Mouse (Mus musculus): Measurements from ENCODE around the gene Osgep. TPM values are rescaled to one million over a fixed set of nuclear protein-coding genes. Genes with fewer than 3 reads are reported as not detected.

The Osgep gene
- polyA plus RNA-seq, 1 experiment from 2014 or later, result 107 TPM

DNA sequence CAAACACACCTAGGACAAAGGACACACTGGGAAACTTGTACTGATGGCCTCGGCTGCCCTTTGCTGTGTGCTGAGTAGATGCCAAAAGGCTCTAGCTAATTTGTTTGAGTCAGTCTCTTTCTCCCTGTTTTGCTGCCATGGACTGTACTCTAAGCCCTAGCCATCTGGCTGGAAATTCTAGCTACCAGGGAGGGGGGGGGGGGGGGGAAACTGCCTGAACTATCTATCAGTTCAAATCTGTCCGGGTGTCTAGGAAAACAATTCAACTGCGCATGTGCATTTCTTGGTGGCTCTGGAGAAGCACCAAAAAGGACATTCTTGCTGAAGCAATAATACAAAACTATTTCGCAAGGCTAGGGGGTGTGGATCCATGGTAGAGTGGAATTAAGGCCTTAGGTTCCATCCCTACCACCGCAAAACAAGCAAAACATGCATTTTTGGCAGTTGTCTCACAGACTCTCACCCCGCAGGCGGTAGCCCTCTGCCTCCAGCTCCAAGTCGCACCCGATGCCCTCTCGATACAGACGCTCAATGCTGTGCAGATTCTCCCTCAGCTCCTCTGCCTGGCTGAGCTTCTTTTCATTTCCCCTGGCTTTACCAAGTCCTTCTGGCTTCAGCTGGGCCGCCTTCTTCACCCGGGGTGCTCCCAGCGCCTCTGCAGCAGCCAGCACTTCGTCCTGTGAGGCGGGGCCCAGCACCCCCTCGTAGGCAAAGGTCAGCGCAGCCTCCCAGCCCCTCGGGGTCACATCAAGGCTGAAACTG, 28.5 kb downstream of the Osgep start:
- Histone ChIP-seq H3K9ac (peak overlapping the region; percentile 56), H3K4me3 (replicated peaks; ENCODE audit: low read length) (peak overlapping the region; percentile 37), H3K27me3 (ENCODE audit: control insufficient read depth, insufficient read depth, low read length) (0 out of 2 replicates have a peak, but pooled peaks cover 6% of the 10 kb centered on the region), H3K4me1 (replicated peaks; ENCODE audit: control insufficient read depth, insufficient read depth, low read length) (0 out of 2 replicates have a peak, but pooled peaks cover 5% of the 10 kb centered on the region), H3K9me3 (ENCODE audit: control insufficient read depth, low read length) (no peaks in the 10 kb centered on the region), H3K36me3 (replicated peaks; ENCODE audit: control insufficient read depth, insufficient read depth) (no peaks in the 10 kb centered on the region), H3K27ac (no peak overlapping the region), H3K4me2 (replicated peaks) (peak overlapping the region; percentile 66)
- ATAC-seq (ENCODE audit: low FRiP score) (peak; percentile 69), DNase-seq (ENCODE audit: low spot score) (peak; percentile 51)
- WGBS, result 19% methylated on average over 19 of the region's 19 CpGs

DNA sequence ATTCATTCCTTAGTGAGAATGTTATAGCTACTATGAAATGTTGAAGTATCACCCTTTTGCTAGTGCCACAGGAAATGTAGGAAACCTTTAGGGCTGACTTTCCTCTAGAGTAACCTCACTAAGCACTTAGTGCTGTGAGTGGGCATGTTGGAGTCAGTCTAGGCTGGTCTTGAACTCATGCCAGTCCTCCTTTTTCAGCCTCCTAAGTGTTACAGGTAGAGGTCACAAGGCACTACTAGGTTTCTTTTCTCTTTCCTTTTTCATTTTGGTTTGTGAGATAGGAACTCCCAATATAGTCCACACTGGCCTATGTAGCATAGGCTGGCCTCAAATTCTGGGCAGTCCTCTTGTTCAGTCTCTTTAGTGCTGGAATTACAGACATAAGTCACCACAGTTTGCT, 29.3 kb downstream of the Osgep start:
- H3K9me3 ChIP-seq (ENCODE audit: control insufficient read depth, low read length), result no peaks in the 10 kb centered on the region
- no peak overlapping the region for H3K27ac ChIP-seq
- 0 out of 2 replicates have a peak, but pooled peaks cover 5% of the 10 kb centered on the region for H3K4me1 ChIP-seq (replicated peaks; ENCODE audit: control insufficient read depth, insufficient read depth, low read length)
- H3K36me3 ChIP-seq (replicated peaks; ENCODE audit: control insufficient read depth, insufficient read depth), result no peaks in the 10 kb centered on the region
- 0 out of 2 replicates have a peak overlapping the region, but pooled peaks have one; percentile 66 for H3K4me2 ChIP-seq (replicated peaks)
- H3K9ac ChIP-seq, result 0 out of 2 replicates have a peak overlapping the region, but pooled peaks have one; percentile 3
- no peak overlapping the region for H3K4me3 ChIP-seq (replicated peaks; ENCODE audit: low read length)
- no peak for DNase-seq (ENCODE audit: low spot score)
- ATAC-seq (ENCODE audit: low FRiP score), result no peak
- H3K27me3 ChIP-seq (ENCODE audit: control insufficient read depth, insufficient read depth, low read length), result 0 out of 2 replicates have a peak, but pooled peaks cover 6% of the 10 kb centered on the region

- H3K9ac ChIP-seq, result no peak overlapping the region
- no peaks in the 10 kb centered on the region for H3K36me3 ChIP-seq (replicated peaks; ENCODE audit: control insufficient read depth, insufficient read depth)
- no peak overlapping the region for H3K4me3 ChIP-seq (replicated peaks; ENCODE audit: low read length)
- H3K4me2 ChIP-seq (replicated peaks), result no peak overlapping the region
- no peak for ATAC-seq (ENCODE audit: low FRiP score)
- H3K27me3 ChIP-seq (ENCODE audit: control insufficient read depth, insufficient read depth, low read length), result 0 out of 2 replicates have a peak, but pooled peaks cover 6% of the 10 kb centered on the region
- WGBS, result 90% methylated on average over 22 of the region's 22 CpGs
- H3K4me1 ChIP-seq (replicated peaks; ENCODE audit: control insufficient read depth, insufficient read depth, low read length), result 0 out of 2 replicates have a peak, but pooled peaks cover 5% of the 10 kb centered on the region
- no peak overlapping the region for H3K27ac ChIP-seq
- no peak for DNase-seq (ENCODE audit: low spot score)
- no peaks in the 10 kb centered on the region for H3K9me3 ChIP-seq (ENCODE audit: control insufficient read depth, low read length)
Measured at GRCm38 (mm10) chr14:50892541-50893459, 31.9 kb downstream of the Osgep start.

- Histone ChIP-seq H3K36me3 (replicated peaks; ENCODE audit: control insufficient read depth, insufficient read depth) (no peaks in the 10 kb centered on the region), H3K27me3 (ENCODE audit: control insufficient read depth, insufficient read depth, low read length) (no peaks in the 10 kb centered on the region), H3K4me1 (replicated peaks; ENCODE audit: control insufficient read depth, insufficient read depth, low read length) (0 out of 2 replicates have a peak, but pooled peaks cover 5% of the 10 kb centered on the region), H3K4me3 (replicated peaks; ENCODE audit: low read length) (no peak overlapping the region), H3K9me3 (ENCODE audit: control insufficient read depth, low read length) (no peaks in the 10 kb centered on the region), H3K9ac (no peak overlapping the region), H3K4me2 (replicated peaks) (no peak overlapping the region), H3K27ac (no peak overlapping the region)
- WGBS, result 95% methylated on average over 7 of the region's 7 CpGs
- no peak for ATAC-seq (ENCODE audit: low FRiP score)
- DNase-seq (ENCODE audit: low spot score), result no peak
Measured at GRCm38 (mm10) chr14:50892091-50892490, 32.6 kb downstream of the Osgep start.

GRCm38 (mm10) chr14:50891621-50892020, 33.1 kb downstream of the Osgep start:
- Histone ChIP-seq H3K4me3 (replicated peaks; ENCODE audit: low read length) (no peak overlapping the region), H3K9ac (no peak overlapping the region), H3K36me3 (replicated peaks; ENCODE audit: control insufficient read depth, insufficient read depth) (no peaks in the 10 kb centered on the region), H3K27me3 (ENCODE audit: control insufficient read depth, insufficient read depth, low read length) (no peaks in the 10 kb centered on the region), H3K27ac (no peak overlapping the region), H3K9me3 (ENCODE audit: control insufficient read depth, low read length) (no peaks in the 10 kb centered on the region), H3K4me1 (replicated peaks; ENCODE audit: control insufficient read depth, insufficient read depth, low read length) (0 out of 2 replicates have a peak, but pooled peaks cover 5% of the 10 kb centered on the region), H3K4me2 (replicated peaks) (no peak overlapping the region)
- WGBS, result 94% methylated on average over 8 of the region's 8 CpGs
- ATAC-seq (ENCODE audit: low FRiP score) (no peak), DNase-seq (ENCODE audit: low spot score) (no peak)

- 88% methylated on average over 6 of the region's 6 CpGs for WGBS
- H3K4me1 ChIP-seq (replicated peaks; ENCODE audit: control insufficient read depth, insufficient read depth, low read length), result no peaks in the 10 kb centered on the region
- no peak for ATAC-seq (ENCODE audit: low FRiP score)
- H3K27ac ChIP-seq, result no peak overlapping the region
- DNase-seq (ENCODE audit: low spot score), result no peak
- no peaks in the 10 kb centered on the region for H3K36me3 ChIP-seq (replicated peaks; ENCODE audit: control insufficient read depth, insufficient read depth)
- no peaks in the 10 kb centered on the region for H3K9me3 ChIP-seq (ENCODE audit: control insufficient read depth, low read length)
- H3K4me2 ChIP-seq (replicated peaks), result no peak overlapping the region
- H3K27me3 ChIP-seq (ENCODE audit: control insufficient read depth, insufficient read depth, low read length), result no peaks in the 10 kb centered on the region
- H3K4me3 ChIP-seq (replicated peaks; ENCODE audit: low read length), result no peak overlapping the region
- H3K9ac ChIP-seq, result no peak overlapping the region
Measured at GRCm38 (mm10) chr14:50876236-50876950, 48.3 kb downstream of the Osgep start.

- Histone ChIP-seq H3K4me3 (replicated peaks; ENCODE audit: low read length) (no peak overlapping the region), H3K27ac (no peak overlapping the region), H3K36me3 (replicated peaks; ENCODE audit: control insufficient read depth, insufficient read depth) (no peaks in the 10 kb centered on the region), H3K27me3 (ENCODE audit: control insufficient read depth, insufficient read depth, low read length) (no peaks in the 10 kb centered on the region), H3K4me2 (replicated peaks) (no peak overlapping the region), H3K4me1 (replicated peaks; ENCODE audit: control insufficient read depth, insufficient read depth, low read length) (0 out of 2 replicates have a peak, but pooled peaks cover 4% of the 10 kb centered on the region), H3K9ac (no peak overlapping the region), H3K9me3 (ENCODE audit: control insufficient read depth, low read length) (no peaks in the 10 kb centered on the region)
- DNase-seq (ENCODE audit: low spot score), result no peak
- 82% methylated on average over 6 of the region's 6 CpGs for WGBS
- ATAC-seq (ENCODE audit: low FRiP score), result no peak
Measured at GRCm38 (mm10) chr14:50875591-50876230, 49.0 kb downstream of the Osgep start.

DNA sequence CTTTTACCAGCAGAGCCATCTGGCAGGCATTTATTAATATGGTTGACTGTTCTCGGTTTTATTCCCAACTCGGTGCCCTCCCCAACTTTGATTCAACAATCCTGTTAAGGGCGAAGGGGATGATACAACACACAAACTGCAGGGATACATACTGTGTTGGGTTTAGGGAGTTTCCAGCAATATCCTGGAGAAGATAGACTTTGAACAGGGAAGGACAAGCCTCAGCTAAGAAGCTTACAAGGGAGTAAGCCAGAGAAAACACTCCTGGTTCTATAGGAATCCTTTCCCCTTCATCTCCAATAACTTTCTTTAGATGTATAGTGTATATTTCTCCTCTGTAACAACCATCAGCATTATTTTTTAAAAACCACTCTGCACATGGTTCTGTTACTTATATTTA, 49.5 kb downstream of the Osgep start:
- H3K4me1 ChIP-seq (replicated peaks; ENCODE audit: control insufficient read depth, insufficient read depth, low read length), result 0 out of 2 replicates have a peak, but pooled peaks cover 5% of the 10 kb centered on the region
- no peaks in the 10 kb centered on the region for H3K36me3 ChIP-seq (replicated peaks; ENCODE audit: control insufficient read depth, insufficient read depth)
- WGBS, result 87% methylated on average over 3 of the region's 3 CpGs
- H3K4me2 ChIP-seq (replicated peaks), result no peak overlapping the region
- no peak overlapping the region for H3K27ac ChIP-seq
- ATAC-seq (ENCODE audit: low FRiP score) (no peak), DNase-seq (ENCODE audit: low spot score) (no peak)
- H3K9ac ChIP-seq, result no peak overlapping the region
- H3K4me3 ChIP-seq (replicated peaks; ENCODE audit: low read length), result no peak overlapping the region
- no peaks in the 10 kb centered on the region for H3K27me3 ChIP-seq (ENCODE audit: control insufficient read depth, insufficient read depth, low read length)
- H3K9me3 ChIP-seq (ENCODE audit: control insufficient read depth, low read length), result no peaks in the 10 kb centered on the region

All from hindbrain, embryonic 14.5 days (tissue).